Comparison of ENCODE assay signal across 25 mouse cellular contexts in the genomic region with DNA sequence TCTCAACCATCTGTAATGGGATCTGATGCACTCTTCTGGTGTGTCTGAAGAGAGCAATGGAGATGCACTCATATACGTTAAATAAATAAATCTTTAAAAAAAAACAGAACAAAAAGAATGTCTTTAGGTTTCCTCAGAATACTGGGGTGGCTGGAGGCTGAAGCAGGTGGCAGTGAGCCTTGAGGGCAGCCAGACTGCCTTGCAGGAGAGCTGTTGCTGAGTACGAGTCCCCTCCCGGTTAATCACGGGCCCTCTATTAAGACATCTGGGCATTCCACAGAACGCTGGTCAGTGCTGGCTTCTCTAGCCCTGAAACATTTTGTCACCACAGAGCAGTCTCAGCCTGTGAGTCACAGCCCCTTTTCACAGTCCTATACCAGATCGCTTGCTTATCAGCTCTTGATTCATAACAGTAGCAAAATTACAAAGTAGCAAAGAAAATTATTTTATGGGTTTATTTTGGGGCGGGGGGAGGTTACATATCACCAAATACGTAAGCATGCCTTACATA. TPM values are rescaled to one million over a fixed set of nuclear protein-coding genes. Genes with fewer than 3 reads are reported as not detected.
DNase-seq lines count a peak whose midpoint lies in the region; ATAC-seq and TF ChIP-seq lines count a peak whose summit lies in the region.
"Had no signal": no experiment of that assay in that cellular context is flagged by ENCODE, and none has a peak within 500 bp of the region (broad histone marks: within the 10 kb centered on the region; RNA-seq: fewer than 3 reads in every experiment).

No protein-coding gene starts in this region.

- peak; percentile 65 for DNase-seq in adrenal gland, adult 2 months
- DNase-seq in adrenal gland, postnatal 10 days = no peak
- no peak for DNase-seq in heart, postnatal 10 days
- no peak for DNase-seq in kidney, postnatal 14 days
- no peak for DNase-seq in lung, adult 18-20 months
- DNase-seq: cerebellum, adult 11-12 months; cerebellum, adult 9-11 months; gastrocnemius, postnatal 10 days; kidney, adult 2 months; layer of hippocampus, postnatal 36 days; left cerebral cortex, postnatal 4 days; liver, postnatal 0 days; lung, postnatal 4 days had no signal

- ATAC-seq in heart, embryonic 13.5 days (ENCODE audit: extremely low read depth, insufficient number of reproducible peaks, low FRiP score, low TSS enrichment) = no peak
- ATAC-seq: CD4-positive, CD25-positive, alpha-beta regulatory T cell, adult 4 months; hindbrain, embryonic 16.5 days; intestine, embryonic 15.5 days; liver, embryonic 12.5 days; liver, postnatal 0 days; lung, postnatal 0 days had no signal

- TF ChIP-seq POLR2A in embryonic fibroblast, embryonic 13.5 days (IDR thresholded peaks at IDR 0.05; ENCODE audit: low read depth, low read length) = 0 out of 2 replicates have a peak, but pooled peaks have one; percentile 11

- intact Hi-C loops in heart, postnatal 10 days (cut with DNase I) = loop anchor here (5.0 kb wide), 1 partner anchor 78 kb away; no protein-coding TSS in a partner anchor

- H3K4me1 ChIP-seq in heart, embryonic 13.5 days = peaks cover 40% of the 10 kb centered on the region
- H3K4me1 ChIP-seq in embryonic fibroblast, embryonic 13.5 days (ENCODE audit: control insufficient read depth, insufficient read depth, low read length) = peaks cover 20% of the 10 kb centered on the region

- H3K9ac ChIP-seq in heart, embryonic 13.5 days = no peak overlapping the region
- H3K9ac ChIP-seq: forebrain, embryonic 12.5 days; intestine, embryonic 15.5 days; liver, embryonic 12.5 days; liver, postnatal 0 days; midbrain, embryonic 12.5 days; neural tube, embryonic 13.5 days had no signal

- no peak overlapping the region for H3K4me3 ChIP-seq in heart, embryonic 13.5 days
- H3K4me3 ChIP-seq in embryonic fibroblast, embryonic 13.5 days (ENCODE audit: insufficient read depth, low read length) = no peak overlapping the region
- H3K4me3 ChIP-seq: erythroblast, embryonic 14.5 days; forebrain, embryonic 12.5 days; intestine, embryonic 15.5 days; liver, embryonic 12.5 days; megakaryocyte, embryonic 14.5 days; midbrain, embryonic 12.5 days; neural tube, embryonic 13.5 days had no signal

- no peak for TF ChIP-seq CTCF in embryonic fibroblast, embryonic 13.5 days (IDR thresholded peaks at IDR 0.05; ENCODE audit: borderline replicate concordance, insufficient read depth, low read length)

- 60% methylated on average over 8 of the region's 8 CpGs for WGBS in heart, embryonic 13.5 days

- no peak overlapping the region for H3K4me2 ChIP-seq in heart, embryonic 13.5 days
- H3K4me2 ChIP-seq: forebrain, embryonic 12.5 days; intestine, embryonic 15.5 days; liver, embryonic 12.5 days; midbrain, embryonic 12.5 days; neural tube, embryonic 13.5 days had no signal

- 0 out of 2 replicates have a peak overlapping the region, but pooled peaks have one; percentile 7 for H3K27ac ChIP-seq in heart, embryonic 13.5 days (replicated peaks)
- peak overlapping the region; percentile 74 for H3K27ac ChIP-seq in embryonic fibroblast, embryonic 13.5 days (ENCODE audit: insufficient read depth, low read length)
- H3K27ac ChIP-seq: forebrain, embryonic 12.5 days; intestine, embryonic 15.5 days; liver, embryonic 12.5 days; midbrain, embryonic 12.5 days; neural tube, embryonic 13.5 days had no signal

- H3K36me3 ChIP-seq in heart, embryonic 13.5 days = 0 out of 2 replicates have a peak, but pooled peaks cover 5% of the 10 kb centered on the region
- H3K36me3 ChIP-seq: forebrain, embryonic 12.5 days; intestine, embryonic 15.5 days; liver, embryonic 12.5 days; midbrain, embryonic 12.5 days; neural tube, embryonic 13.5 days had no signal

- H3K27me3 ChIP-seq in heart, embryonic 13.5 days (replicated peaks) = no peaks in the 10 kb centered on the region
- H3K27me3 ChIP-seq: forebrain, embryonic 12.5 days; intestine, embryonic 15.5 days; liver, embryonic 12.5 days; midbrain, embryonic 12.5 days; neural tube, embryonic 13.5 days had no signal

- H3K9me3 ChIP-seq in heart, embryonic 13.5 days = no peaks in the 10 kb centered on the region
- H3K9me3 ChIP-seq: forebrain, embryonic 12.5 days; intestine, embryonic 15.5 days; liver, embryonic 12.5 days; megakaryocyte, embryonic 14.5 days; midbrain, embryonic 12.5 days; neural tube, embryonic 13.5 days had no signal

RNA-seq across cellular contexts. Expression of gene Egln1, which starts 5.5 kb away (rescaled TPM):
- total RNA-seq in adrenal gland, adult 2 months (2021) = 10 to 100 TPM; 56.1 to 68.0 TPM
- 25.3 and 32.7 TPM in 2 replicates for polyA plus RNA-seq in adrenal gland, adult 2 months (2012; rRNA removed)
- 10 to 100 TPM; 66.9 to 73.0 TPM for total RNA-seq in adrenal gland, postnatal 10 days (2021)
- 13.5 and 15.0 TPM in 2 replicates for polyA plus RNA-seq in heart, embryonic 13.5 days (2015; fragmentation: Nextera tagmentation; extraction: Ambion mirVana)
- total RNA-seq in heart, postnatal 10 days (2021) = 100 to 1,000 TPM; 136 to 143 TPM
- 33.1 and 33.7 TPM in 2 replicates for polyA plus RNA-seq in embryonic fibroblast, embryonic 13.5 days (2011; ENCODE audit: insufficient read length, low read depth, missing spikeins)

RNA-seq across cellular contexts. Expression of gene Sprtn, which starts 56.9 kb away (rescaled TPM):
- 10 to 100 TPM; 19.4 to 19.9 TPM for total RNA-seq in adrenal gland, adult 2 months (2021)
- polyA plus RNA-seq in adrenal gland, adult 2 months (2012; rRNA removed) = 7.7 and 9.7 TPM in 2 replicates
- 10 to 100 TPM; 20.2 to 21.3 TPM for total RNA-seq in adrenal gland, postnatal 10 days (2021)
- polyA plus RNA-seq in heart, embryonic 13.5 days (2015; fragmentation: Nextera tagmentation; extraction: Ambion mirVana) = 6.8 and 7.1 TPM in 2 replicates
- 10 to 100 TPM; 16.0 to 18.9 TPM for total RNA-seq in heart, postnatal 10 days (2021)
- polyA plus RNA-seq in embryonic fibroblast, embryonic 13.5 days (2011; ENCODE audit: insufficient read length, low read depth, missing spikeins) = 18.5 and 19.1 TPM in 2 replicates

RNA-seq across cellular contexts. Expression of gene Exoc8, which starts 57.1 kb away (rescaled TPM):
- total RNA-seq in adrenal gland, adult 2 months (2021) = 10 to 100 TPM; 19.9 to 24.2 TPM
- polyA plus RNA-seq in adrenal gland, adult 2 months (2012; rRNA removed) = 9.1 and 10.6 TPM in 2 replicates
- total RNA-seq in adrenal gland, postnatal 10 days (2021) = 10 to 100 TPM; 21.0 to 21.1 TPM
- 5.9 and 6.2 TPM in 2 replicates for polyA plus RNA-seq in heart, embryonic 13.5 days (2015; fragmentation: Nextera tagmentation; extraction: Ambion mirVana)
- 10 to 100 TPM; 19.5 to 20.5 TPM for total RNA-seq in heart, postnatal 10 days (2021)
- polyA plus RNA-seq in embryonic fibroblast, embryonic 13.5 days (2011; ENCODE audit: insufficient read length, low read depth, missing spikeins) = 15.7 and 18.1 TPM in 2 replicates

RNA-seq across cellular contexts. Expression of gene Tsnax, which starts 58.2 kb away (rescaled TPM):
- 10 to 100 TPM; 63.4 to 81.1 TPM for total RNA-seq in adrenal gland, adult 2 months (2021)
- 24.1 and 25.1 TPM in 2 replicates for polyA plus RNA-seq in adrenal gland, adult 2 months (2012; rRNA removed)
- 10 to 100 TPM; 71.1 to 80.4 TPM for total RNA-seq in adrenal gland, postnatal 10 days (2021)
- 80.3 and 87.4 TPM in 2 replicates for polyA plus RNA-seq in heart, embryonic 13.5 days (2015; fragmentation: Nextera tagmentation; extraction: Ambion mirVana)
- total RNA-seq in heart, postnatal 10 days (2021) = 10 to 100 TPM; 82.3 to 85.1 TPM
- polyA plus RNA-seq in embryonic fibroblast, embryonic 13.5 days (2011; ENCODE audit: insufficient read length, low read depth, missing spikeins) = 52.8 and 59.3 TPM in 2 replicates
